Mouse (Mus musculus): ENCODE measurements around the gene Mms19.

Gene Mms19

GRCm38 (mm10) chr19:41900495-41901090 is 80.4 kb downstream of the Mms19 start:
- no peak for DNase-seq (ENCODE audit: low spot score in 2 of 2)

- DNase-seq (ENCODE audit: low spot score in 2 of 2): no peak
Observed at GRCm38 (mm10) chr19:41898860-41899259, 82.1 kb downstream of the Mms19 start.

GRCm38 (mm10) chr19:41896319-41896711 is 84.6 kb downstream of the Mms19 start:
- no peak for DNase-seq (ENCODE audit: low spot score in 2 of 2)

DNA sequence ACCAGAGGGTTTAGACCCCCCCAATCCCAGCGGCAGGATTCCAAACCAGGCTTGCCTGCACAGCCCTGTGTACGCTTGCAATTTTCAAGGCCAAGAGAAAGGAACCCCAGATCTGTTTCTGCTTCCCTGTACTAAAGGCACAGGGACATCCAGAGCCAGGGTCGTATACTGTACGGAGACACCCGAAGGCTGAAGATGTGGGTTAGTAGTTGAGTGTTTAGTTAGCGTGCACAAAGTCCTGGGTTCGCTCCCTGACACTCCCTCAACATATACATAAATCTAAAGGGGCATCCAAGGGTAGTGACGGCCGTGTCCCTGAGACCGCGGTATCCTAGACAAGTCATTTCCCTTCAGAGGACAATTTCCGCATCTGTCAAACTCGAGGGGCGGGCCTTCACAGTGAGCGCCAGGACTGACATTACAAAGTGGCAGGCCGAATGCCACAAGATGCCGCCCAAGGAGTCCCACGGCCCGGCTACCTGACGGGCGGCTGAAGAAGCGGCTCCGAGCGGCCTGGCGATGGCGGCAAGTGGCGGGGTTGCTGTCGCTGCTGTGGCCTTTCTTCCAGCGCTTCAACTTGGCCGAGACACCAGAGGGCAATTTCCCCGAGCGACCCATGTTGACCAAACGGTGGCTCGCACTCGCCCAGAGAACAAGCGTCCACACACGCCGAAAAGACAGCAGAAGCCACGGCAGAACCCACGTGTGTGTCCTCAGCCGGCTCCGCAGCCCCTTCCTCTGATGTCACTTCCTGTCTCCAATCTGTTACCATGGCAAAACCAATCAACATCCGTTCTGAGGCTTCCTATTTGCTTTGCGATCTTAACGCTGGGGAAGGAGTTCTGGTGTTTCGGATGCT is 85.3 kb downstream of the Mms19 start, which contains the start of gene Rrp12:
Gene Rrp12, minus strand, starts transcription at position 714 of the 859 bp plus-strand sequence.
- peak; percentile 71 to 75 for DNase-seq (ENCODE audit: low spot score in 2 of 2)

DNA sequence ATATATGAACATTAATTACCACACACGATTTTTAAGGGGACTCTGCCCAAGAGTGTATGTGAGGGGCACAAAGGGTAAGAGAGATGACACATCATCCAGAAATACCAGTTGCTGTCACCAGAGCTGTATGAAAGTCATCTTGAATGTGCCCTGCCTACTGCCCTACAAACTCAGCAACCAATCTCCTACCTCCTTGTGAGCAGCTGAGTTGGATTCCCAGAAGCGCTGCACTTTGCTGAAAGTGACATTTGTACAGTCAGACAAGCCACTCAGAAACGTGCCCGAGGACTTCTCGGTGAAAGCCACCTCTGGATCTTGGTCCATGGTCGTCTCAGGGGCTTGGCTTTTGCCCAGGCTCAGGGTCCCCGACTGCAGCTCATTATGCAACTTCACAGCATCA is 86.0 kb downstream of the Mms19 start:
- DNase-seq (ENCODE audit: low spot score in 2 of 2): no peak

Data from urinary bladder, postnatal 36 days (tissue).